Mouse (Mus musculus) hindbrain, embryonic 15.5 days (tissue): ENCODE data around the gene 2610001J05Rik. TPM values are rescaled to one million over a fixed set of nuclear protein-coding genes. Genes with fewer than 3 reads are reported as not detected.
A peak's percentile ranks its signal among the peaks of the same experiment; 100 is the strongest.

Experiments used
- ATAC-seq: fragments of 200-750 bp; cut with Nextera tagmentation; 2 replicates; pipeline ENCODE4 v1.8.0; 2017; ENCODE audit warnings: low read depth, moderate number of reproducible peaks, moderate TSS enrichment; ENCODE audit not compliant: low FRiP score
- H3K27ac ChIP-seq: fragments of 300-500 bp; sonication (generic); replicated peaks from 2 replicates; pipeline ENCODE4 v1.5.1; 2015; ENCODE audit warnings: mild to moderate bottlenecking, inconsistent platforms
- H3K27me3 ChIP-seq: fragments of 300-500 bp; sonication (generic); 2 replicates; pipeline ENCODE4 v1.6.1; 2015; ENCODE audit warnings: control low read depth, inconsistent platforms
- H3K36me3 ChIP-seq: fragments of 300-500 bp; sonication (generic); 2 replicates; pipeline ENCODE4 v1.6.1; 2015; ENCODE audit warnings: control low read depth, inconsistent platforms
- H3K4me1 ChIP-seq: fragments of 300-500 bp; sonication (generic); replicated peaks from 2 replicates; pipeline ENCODE4 v1.6.1; 2015; ENCODE audit warnings: control low read depth, inconsistent platforms
- H3K4me2 ChIP-seq: fragments of 300-500 bp; sonication (generic); 2 replicates; pipeline ENCODE4 v1.6.1; 2015; ENCODE audit warnings: moderate library complexity, mild to moderate bottlenecking, inconsistent platforms
- H3K4me3 ChIP-seq: fragments of 300-500 bp; sonication (generic); 2 replicates; pipeline ENCODE4 v1.5.1; 2015; ENCODE audit warnings: mild to moderate bottlenecking, inconsistent platforms
- H3K9ac ChIP-seq: fragments of 300-500 bp; sonication (generic); 2 replicates; pipeline ENCODE4 v1.6.1; 2015; ENCODE audit warnings: inconsistent platforms
- H3K9me3 ChIP-seq: fragments of 300-500 bp; sonication (generic); 2 replicates; pipeline ENCODE4 v1.6.1; 2016; ENCODE audit warnings: control low read depth, inconsistent platforms
- WGBS: fragments of 180-500 bp; shearing (Covaris S2); methylation state at CpG from one replicate; pipeline ENCODE4 v1.1.7; 2015; 5-methylcytosine and 5-hydroxymethylcytosine counted together
- polyA plus RNA-seq: library from polyadenylated mRNA; unstranded; fragments of >200 nt; fragmentation: Nextera tagmentation; extraction: Ambion mirVana; gene quantifications from 2 replicates; pipeline ENCODE4 v1.2.1, GENCODE M21; 2015

The 2610001J05Rik gene
- 91.2 and 100 TPM in 2 replicates for polyA plus RNA-seq

GRCm38 (mm10) chr6:13870919-13871624 lies at the start of gene 2610001J05Rik:
TSS of gene 2610001J05Rik (minus strand) at chr6:13871518.
- Histone ChIP-seq H3K4me2 (peak within 1 kb of the TSS; percentile 60), H3K27me3 (no peaks in the 10 kb centered on the region), H3K4me1 (peaks cover 14% of the 10 kb centered on the region), H3K9me3 (no peaks in the 10 kb centered on the region), H3K36me3 (no peaks in the 10 kb centered on the region), H3K4me3 (peak within 1 kb of the TSS; percentile 60), H3K27ac (peak within 1 kb of the TSS; percentile 77), H3K9ac (peak within 1 kb of the TSS; percentile 64)
- peak; percentile 99 for ATAC-seq
- 1% methylated on average over 19 of the region's 19 CpGs for WGBS

GRCm38 (mm10) chr6:13909762-13910537 lies 38.6 kb upstream of the 2610001J05Rik start:
- ATAC-seq = no peak
- H3K36me3 ChIP-seq = no peaks in the 10 kb centered on the region
- WGBS = 94% methylated on average over 10 of the region's 10 CpGs
- H3K9ac ChIP-seq = no peak overlapping the region
- no peak overlapping the region for H3K4me3 ChIP-seq
- H3K4me1 ChIP-seq = no peaks in the 10 kb centered on the region
- no peak overlapping the region for H3K4me2 ChIP-seq
- no peaks in the 10 kb centered on the region for H3K9me3 ChIP-seq
- H3K27me3 ChIP-seq = no peaks in the 10 kb centered on the region
- H3K27ac ChIP-seq = no peak overlapping the region

DNA sequence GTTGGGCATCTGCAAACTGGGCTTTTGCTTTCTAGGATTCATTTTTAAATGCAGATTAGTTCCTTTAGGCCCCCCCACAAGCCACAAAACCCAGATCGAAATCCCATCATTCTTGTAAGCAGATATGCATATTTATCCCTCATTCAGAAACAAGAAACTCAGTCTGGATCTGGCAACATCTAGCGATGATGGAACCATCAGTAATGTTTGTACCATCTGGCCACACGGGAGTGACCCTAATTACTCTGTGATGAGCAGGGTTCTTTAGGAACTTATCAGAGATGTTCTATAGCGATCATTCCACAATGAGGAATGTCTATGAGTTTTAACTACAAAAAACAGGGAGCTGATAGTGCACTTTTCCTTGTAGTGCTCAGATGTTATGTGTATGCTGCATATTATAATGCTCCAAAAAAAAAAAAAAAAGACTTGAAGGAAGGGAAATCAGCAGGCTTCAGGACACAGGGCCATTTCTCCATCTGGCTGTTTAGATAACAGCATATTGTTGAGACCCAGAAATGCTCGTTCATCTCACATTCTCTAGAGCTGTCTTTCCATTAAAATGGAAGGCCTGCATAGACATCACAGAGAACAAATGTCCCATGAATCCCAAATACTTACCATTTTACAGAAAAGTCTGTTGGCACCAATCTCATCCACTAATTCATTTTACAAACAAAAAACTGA lies 31.8 kb upstream of the 2610001J05Rik start:
- Histone ChIP-seq H3K36me3 (no peaks in the 10 kb centered on the region), H3K27me3 (no peaks in the 10 kb centered on the region), H3K4me3 (no peak overlapping the region), H3K4me1 (no peaks in the 10 kb centered on the region), H3K27ac (no peak overlapping the region), H3K9ac (no peak overlapping the region), H3K9me3 (no peaks in the 10 kb centered on the region), H3K4me2 (no peak overlapping the region)
- WGBS = 81% methylated on average over 5 of the region's 5 CpGs
- no peak for ATAC-seq

GRCm38 (mm10) chr6:13884877-13885592 lies 13.7 kb upstream of the 2610001J05Rik start:
- 86% methylated on average over 3 of the region's 3 CpGs for WGBS

GRCm38 (mm10) chr6:13882919-13883318 lies 11.6 kb upstream of the 2610001J05Rik start:
- no peak overlapping the region for H3K27ac ChIP-seq
- H3K4me3 ChIP-seq = no peak overlapping the region
- no peaks in the 10 kb centered on the region for H3K27me3 ChIP-seq
- H3K9ac ChIP-seq = no peak overlapping the region
- no peak for ATAC-seq
- H3K9me3 ChIP-seq = no peaks in the 10 kb centered on the region
- H3K4me1 ChIP-seq = no peaks in the 10 kb centered on the region
- no peak overlapping the region for H3K4me2 ChIP-seq
- no peaks in the 10 kb centered on the region for H3K36me3 ChIP-seq

More at GRCm38 (mm10) chr6:13884877-13885592, 13.7 kb upstream of the 2610001J05Rik start:
- no peaks in the 10 kb centered on the region for H3K9me3 ChIP-seq
- ATAC-seq = no peak
- no peaks in the 10 kb centered on the region for H3K36me3 ChIP-seq
- H3K27ac ChIP-seq = no peak overlapping the region
- H3K4me3 ChIP-seq = no peak overlapping the region
- H3K9ac ChIP-seq = no peak overlapping the region
- H3K4me1 ChIP-seq = no peaks in the 10 kb centered on the region
- no peak overlapping the region for H3K4me2 ChIP-seq
- no peaks in the 10 kb centered on the region for H3K27me3 ChIP-seq

DNA sequence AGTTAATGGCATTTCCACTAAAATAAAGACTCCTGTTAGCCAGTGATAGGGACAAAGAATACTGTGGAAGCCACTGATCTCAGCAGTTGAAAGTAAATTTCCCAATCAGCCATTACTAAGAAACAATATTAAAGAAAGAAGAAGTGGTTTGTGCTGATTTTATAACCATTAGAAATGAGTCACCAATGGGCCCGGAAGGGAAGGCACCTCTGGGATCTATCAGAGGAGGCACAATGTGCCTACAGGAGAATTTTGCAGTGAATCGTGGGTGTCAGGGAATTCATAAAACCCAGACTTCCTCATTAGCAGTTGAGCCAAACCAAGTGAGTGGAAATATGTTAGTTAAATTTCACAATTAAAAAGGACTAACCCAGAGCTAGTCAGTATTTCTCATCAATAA lies 2.6 kb upstream of the 2610001J05Rik start:
- Histone ChIP-seq H3K4me1 (peaks cover 14% of the 10 kb centered on the region), H3K9ac (no peak overlapping the region), H3K4me3 (no peak overlapping the region), H3K27me3 (no peaks in the 10 kb centered on the region), H3K4me2 (no peak overlapping the region), H3K9me3 (no peaks in the 10 kb centered on the region), H3K27ac (no peak overlapping the region), H3K36me3 (no peaks in the 10 kb centered on the region)
- WGBS = 94% methylated on average over 2 of the region's 2 CpGs
- ATAC-seq = no peak

GRCm38 (mm10) chr6:13872076-13872475 lies 758 bp upstream of the 2610001J05Rik start:
- Histone ChIP-seq H3K27me3 (no peaks in the 10 kb centered on the region), H3K4me2 (peak overlapping the region; percentile 60), H3K36me3 (no peaks in the 10 kb centered on the region), H3K9ac (no peak overlapping the region), H3K27ac (no peak overlapping the region; the same call in 1 of the 2 replicates), H3K4me3 (peak overlapping the region; percentile 60; the same call in 1 of the 2 replicates), H3K4me1 (peaks cover 14% of the 10 kb centered on the region), H3K9me3 (no peaks in the 10 kb centered on the region)
- no peak for ATAC-seq
- 71% methylated on average over 7 of the region's 7 CpGs for WGBS

DNA sequence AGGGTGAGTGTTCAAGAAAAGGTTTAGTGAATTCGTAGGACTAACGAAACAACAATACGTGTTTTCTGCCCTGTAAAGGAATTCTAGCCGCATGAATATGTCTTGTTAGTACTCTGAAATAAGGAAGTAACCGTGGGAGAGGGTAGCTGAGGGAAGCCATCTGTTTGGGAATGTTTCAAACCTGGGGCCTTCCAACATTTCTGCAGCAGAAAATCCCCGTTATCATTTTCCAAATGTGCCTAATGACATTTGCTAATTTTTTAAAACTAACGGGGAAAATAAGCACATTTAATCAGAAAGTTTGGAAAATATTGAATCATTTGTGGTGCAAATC lies 274 bp upstream of the 2610001J05Rik start:
- Histone ChIP-seq H3K27me3 (no peaks in the 10 kb centered on the region), H3K9me3 (no peaks in the 10 kb centered on the region), H3K4me3 (peak overlapping the region; percentile 60), H3K27ac (peak overlapping the region; percentile 77), H3K36me3 (no peaks in the 10 kb centered on the region), H3K4me1 (peaks cover 14% of the 10 kb centered on the region), H3K9ac (peak overlapping the region; percentile 64), H3K4me2 (peak overlapping the region; percentile 60)
- WGBS = 2% methylated on average over 7 of the region's 7 CpGs
- ATAC-seq = peak; percentile 86

DNA sequence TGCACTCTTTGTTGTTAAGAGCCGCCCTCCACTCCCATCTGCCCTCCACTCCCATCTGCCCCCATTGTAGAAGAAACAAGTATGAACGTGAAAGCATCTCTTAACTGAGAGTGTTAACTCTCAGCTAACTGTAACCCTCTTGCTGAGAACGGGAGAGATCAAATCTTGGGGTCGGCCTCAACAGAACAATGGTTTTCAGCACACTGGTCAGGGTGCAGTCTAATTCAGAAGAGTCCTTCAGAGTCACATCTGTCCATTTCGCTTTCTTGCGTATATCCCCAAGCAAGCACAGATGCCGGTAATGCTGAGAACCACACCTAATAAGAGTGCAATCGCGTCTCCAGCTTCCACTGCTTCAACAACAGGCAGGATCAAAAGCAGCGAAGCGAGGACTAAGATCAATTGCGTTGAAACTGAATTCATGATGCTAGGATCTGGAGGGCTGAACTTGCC lies 1.0 kb downstream of the 2610001J05Rik start:
- 30% methylated on average over 12 of the region's 12 CpGs for WGBS

GRCm38 (mm10) chr6:13860596-13860995 lies 10.7 kb downstream of the 2610001J05Rik start:
- WGBS = 81% methylated on average over 1 of the region's 1 CpGs
- no peak for ATAC-seq
- H3K4me2 ChIP-seq = no peak overlapping the region

More for the DNA sequence above, 1.0 kb downstream of the 2610001J05Rik start:
- H3K27ac ChIP-seq = no peak overlapping the region
- peak; percentile 53; the same call in 1 of the 2 replicates for ATAC-seq
- H3K4me1 ChIP-seq = peaks cover 14% of the 10 kb centered on the region
- H3K4me3 ChIP-seq = peak overlapping the region; percentile 60
- peak overlapping the region; percentile 60 for H3K4me2 ChIP-seq
- no peaks in the 10 kb centered on the region for H3K36me3 ChIP-seq
- peak overlapping the region; percentile 34 for H3K9ac ChIP-seq
- no peaks in the 10 kb centered on the region for H3K9me3 ChIP-seq
- H3K27me3 ChIP-seq = no peaks in the 10 kb centered on the region

GRCm38 (mm10) chr6:13859877-13860585 lies 11.3 kb downstream of the 2610001J05Rik start:
- Histone ChIP-seq H3K27ac (no peak overlapping the region), H3K4me1 (no peaks in the 10 kb centered on the region), H3K27me3 (no peaks in the 10 kb centered on the region), H3K9me3 (no peaks in the 10 kb centered on the region), H3K36me3 (no peaks in the 10 kb centered on the region), H3K4me2 (no peak overlapping the region), H3K4me3 (no peak overlapping the region), H3K9ac (no peak overlapping the region)
- WGBS = 89% methylated on average over 6 of the region's 6 CpGs
- ATAC-seq = no peak

More at GRCm38 (mm10) chr6:13860596-13860995, 10.7 kb downstream of the 2610001J05Rik start:
- no peaks in the 10 kb centered on the region for H3K27me3 ChIP-seq
- no peaks in the 10 kb centered on the region for H3K4me1 ChIP-seq
- H3K9ac ChIP-seq = no peak overlapping the region
- H3K4me3 ChIP-seq = no peak overlapping the region
- H3K36me3 ChIP-seq = no peaks in the 10 kb centered on the region
- no peaks in the 10 kb centered on the region for H3K9me3 ChIP-seq
- H3K27ac ChIP-seq = no peak overlapping the region
